Mouse (Mus musculus) frontal cortex, postnatal 25 days (tissue): Measurements from ENCODE around the gene Gm5617.
"Not testable (repeated sequence)": the region's sequence is repeated elsewhere in the genome, so short reads cannot be mapped to it uniquely, and the experiment has no call there.

ENCODE experiments used
- DNase-seq, 2 experiments: peaks; one replicate each; pipeline ENCODE4 v3.0.0; 2022; ENCODE audit warnings: low spot score in 2 of 2

Gene Gm5617

DNA sequence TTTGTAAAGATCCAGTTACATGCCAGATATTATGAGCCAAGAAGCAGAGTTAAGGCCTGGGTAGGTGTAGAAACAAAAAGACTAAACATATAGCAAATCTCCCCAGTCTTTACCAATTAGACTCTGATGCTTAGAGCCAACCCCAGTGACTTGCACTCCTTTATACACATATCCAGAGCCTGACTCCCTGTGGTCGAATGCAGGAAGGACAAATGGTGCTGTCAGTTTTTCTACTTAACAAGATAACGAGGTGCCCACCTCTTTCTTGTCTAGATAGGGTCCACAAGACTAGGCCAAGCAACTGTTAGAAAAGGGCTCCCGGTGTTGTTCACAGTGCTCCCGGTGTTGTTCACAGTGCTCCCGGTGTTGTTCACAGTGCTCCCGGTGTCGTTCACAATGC lies 6.0 kb downstream of the Gm5617 start:
- no peak for DNase-seq

DNA sequence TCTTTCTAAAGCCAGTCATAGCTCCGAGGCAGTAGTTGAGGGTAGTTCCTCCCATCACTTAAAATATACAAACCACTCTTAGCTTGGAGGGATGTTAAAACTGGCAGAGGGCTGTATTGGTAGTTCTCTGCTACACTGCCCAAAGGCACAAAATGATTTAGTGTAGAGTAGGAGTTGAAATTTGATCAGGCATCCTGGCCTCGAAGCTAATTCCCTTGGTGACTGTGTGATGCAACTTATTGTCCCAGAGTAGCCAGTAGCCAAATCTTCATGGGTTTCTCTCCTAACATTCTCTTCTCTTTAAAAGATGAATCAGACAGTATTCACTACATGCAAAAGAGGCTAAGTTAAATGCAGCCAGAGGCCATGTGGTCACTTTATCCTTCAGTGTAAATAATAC lies 7.8 kb downstream of the Gm5617 start:
- DNase-seq: no peak

DNA sequence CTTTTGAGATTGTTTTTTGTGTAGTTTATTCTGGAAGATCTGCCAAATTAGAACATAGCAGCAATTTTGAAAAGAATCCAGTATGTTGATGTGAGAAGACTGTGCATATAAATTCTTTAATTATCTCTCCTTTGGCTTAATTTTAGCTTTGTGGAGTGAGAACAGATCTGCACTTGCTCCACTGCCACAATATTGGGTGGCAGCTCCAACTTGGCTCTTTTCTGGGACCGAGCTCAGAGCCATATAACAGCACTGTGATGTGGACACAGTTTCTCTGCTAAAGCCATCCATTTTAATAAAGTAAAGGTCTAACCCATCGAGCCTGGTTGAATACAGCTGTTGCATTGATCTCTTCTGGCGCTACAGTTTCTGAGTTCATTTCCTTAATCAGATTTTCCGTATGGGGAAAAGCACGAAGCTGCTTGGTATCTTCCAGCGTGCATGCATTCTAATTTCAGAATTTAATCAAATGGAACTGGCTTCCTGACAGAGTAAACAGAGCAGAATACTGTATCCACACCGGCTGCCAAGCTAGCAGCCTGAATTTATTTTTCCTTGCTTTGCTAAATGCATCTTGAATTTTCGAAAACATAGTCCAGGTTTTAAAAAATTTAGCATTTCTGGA lies 9.6 kb downstream of the Gm5617 start:
- no peak for DNase-seq

DNA sequence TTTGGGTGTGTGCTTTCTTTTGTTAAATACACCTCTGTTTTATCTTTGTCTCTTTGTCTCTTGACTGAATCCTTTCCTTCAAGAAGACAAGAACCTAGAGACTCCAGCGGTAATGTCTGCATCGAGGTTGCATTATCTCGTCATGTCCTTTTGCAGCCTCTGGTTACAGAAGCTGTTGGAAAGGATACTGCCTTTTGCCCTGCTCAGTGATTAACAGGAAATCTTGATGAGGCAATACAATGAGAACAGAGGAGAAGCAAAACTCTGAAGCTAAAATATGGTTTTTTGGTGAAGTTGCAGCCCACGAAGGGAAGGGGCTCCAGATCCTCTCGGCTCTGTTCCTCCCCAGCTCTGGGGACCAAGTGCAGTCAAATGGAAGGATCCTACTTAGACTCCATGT lies 14.9 kb downstream of the Gm5617 start:
- no peak for DNase-seq

DNA sequence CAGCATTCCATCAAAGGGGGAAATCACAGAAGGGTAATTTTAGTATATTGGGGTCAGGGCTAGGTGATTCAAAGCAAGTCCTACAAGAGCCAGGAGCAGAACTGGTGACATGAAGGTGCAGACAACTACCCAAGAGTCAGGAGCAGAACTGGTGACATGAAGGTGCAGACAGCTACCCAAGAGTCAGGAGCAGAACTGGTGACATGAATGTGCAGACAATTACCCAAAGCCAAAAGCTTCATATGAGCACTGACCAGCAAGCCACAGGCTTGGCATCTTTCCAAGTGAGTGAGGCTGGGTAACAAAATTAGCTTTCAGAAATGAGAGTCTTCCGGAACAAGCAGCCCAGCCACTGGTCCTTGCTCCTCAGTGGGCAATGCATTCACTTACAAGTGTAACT lies 20.1 kb downstream of the Gm5617 start:
- no peak for DNase-seq

DNA sequence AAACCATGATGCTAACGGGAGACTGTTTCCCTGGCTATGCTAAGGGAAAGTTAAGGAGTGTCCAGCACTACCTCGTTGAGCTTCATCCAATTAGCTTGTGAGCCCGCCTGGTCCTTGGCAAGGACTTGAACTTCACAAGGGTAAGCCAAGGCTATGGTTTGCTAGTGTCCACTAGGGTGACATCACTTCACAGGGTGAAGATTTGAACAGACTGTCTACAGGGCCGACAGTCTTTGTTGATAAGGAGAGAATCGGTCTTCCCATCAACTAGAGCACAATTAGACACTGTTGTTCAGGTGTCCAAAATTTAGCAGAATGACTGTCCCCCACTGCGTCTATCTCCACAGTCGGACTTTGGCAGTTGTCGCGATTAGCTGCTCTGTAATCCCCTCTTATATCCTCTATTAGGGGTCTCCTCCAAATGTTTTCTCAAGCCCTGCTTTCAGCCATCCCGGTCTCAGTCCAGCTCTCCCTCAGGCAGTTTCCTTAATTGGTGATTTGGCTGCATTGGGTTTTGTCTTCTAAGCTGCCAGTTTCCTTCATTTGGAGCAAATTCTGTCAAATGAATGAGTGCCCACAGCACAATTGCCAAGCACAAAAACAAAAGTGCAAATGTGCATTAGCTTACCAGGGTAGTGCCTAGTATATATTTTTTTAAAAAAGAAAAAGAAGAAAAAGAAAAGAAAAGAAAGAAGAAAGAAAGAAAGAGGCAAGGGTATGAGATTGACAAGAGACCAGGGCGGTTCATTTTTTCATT lies 21.6 kb downstream of the Gm5617 start:
- DNase-seq: no peak

DNA sequence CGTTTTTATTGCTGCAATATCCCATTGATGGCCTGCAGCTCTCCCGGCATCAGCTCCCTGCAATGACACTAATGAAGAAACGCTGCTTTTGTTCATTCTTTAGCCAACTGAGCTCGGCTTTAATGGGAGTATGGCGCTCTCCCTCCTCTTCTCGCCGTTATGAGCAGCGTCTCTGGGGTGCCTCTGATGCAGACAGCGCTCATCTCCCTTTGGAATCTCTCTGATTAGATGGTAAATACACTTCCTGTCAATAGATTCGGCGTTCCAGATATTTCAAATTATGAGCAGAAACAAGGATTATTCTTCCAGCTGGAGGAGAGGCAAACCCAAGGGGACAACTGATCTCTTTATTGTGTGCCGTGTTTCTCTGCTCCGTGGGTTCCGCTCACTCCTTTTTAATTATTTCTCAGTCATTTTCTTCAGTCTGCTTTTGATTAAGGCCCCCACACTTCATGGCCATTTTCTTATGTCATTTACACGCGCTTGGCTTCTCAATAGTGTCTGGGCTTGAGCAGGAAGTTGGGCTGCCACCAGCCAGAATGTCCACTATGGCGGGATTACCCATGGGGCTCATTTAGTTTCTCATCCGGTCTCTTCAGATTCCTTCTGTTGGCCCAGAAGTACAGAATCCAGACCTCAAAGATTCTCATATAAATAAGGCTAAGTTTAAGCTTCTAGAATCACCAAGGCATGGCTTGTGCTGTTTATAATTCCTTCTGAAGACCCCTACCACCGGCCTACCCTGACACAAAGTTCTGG lies 22.3 kb downstream of the Gm5617 start:
- no peak for DNase-seq

DNA sequence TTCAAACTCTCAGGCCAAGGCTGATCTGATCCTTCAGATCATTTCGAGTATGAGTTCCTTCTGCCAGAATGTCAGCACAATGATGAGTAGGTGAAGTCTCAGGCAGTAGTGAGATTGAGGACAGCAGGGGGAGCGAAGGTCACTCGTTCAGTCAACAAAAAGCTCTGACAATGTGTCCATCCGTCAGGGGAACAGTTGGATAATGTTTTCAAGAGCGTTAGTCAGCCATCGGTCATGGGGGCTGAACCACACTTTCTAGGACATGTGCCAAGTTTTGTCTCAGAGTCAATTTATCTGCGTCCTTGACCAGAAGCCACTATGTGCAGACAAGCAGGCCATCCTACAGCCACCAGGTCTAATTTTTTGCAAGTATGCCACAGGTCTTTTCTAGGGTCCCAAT lies 25.2 kb downstream of the Gm5617 start:
- DNase-seq: not testable (repeated sequence)

DNA sequence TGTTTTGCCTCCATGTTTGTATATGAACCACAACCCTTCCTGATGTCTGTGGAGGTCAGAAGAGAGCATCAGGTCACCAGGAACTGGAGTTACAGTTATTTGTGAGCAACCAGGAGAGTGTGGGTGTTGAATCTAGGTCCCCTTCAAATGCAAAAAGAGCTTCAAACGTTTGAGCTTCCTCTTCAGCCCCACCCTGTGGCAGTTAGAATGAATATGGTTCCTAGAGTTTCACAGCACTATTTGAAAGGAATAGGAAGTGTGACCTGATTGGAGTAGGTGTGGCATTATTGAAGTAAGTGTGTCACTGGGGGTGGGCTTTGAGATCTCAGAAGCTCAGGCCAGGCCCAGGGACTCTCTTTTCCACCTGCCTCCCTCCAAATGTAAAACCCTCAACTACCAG lies 30.3 kb downstream of the Gm5617 start:
- DNase-seq: no peak

DNA sequence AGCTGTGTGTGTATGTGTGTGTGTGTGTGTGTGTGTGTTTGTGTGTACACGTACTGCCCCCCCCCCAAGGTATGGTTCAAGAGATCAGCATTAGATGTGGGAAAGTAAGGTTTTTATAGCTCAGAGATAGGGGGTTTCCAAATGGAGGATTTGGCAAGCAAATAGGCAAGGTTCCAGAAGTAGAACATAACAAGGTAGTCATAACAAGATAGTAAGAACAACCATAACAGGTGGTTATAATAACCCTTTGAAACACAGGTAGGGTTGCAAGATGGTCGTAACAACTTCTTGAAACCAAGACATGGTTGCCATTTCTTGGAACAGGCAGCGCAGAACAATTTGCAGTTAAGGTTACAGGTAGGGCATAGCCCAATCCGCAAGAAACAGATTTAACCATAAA lies 31.3 kb downstream of the Gm5617 start:
- DNase-seq: no peak

DNA sequence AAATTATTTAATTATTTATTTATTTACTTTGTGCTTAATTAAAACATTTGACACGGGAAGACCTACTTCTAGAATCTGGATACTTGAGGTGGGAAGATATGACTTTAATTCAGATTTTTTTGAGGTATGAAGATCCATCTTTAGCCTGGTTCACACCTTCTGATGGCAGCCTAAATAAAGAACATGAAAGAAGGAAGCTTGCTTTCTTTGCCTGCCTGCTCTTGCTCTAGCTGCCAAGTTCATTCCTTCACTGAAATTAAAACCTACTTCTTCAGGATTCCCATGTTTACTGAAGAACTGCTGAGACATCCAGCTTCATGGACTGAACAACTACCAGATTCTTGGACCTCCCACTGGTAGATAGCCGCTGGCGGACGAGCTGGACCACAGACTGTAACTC lies 36.1 kb downstream of the Gm5617 start:
- DNase-seq: no peak

DNA sequence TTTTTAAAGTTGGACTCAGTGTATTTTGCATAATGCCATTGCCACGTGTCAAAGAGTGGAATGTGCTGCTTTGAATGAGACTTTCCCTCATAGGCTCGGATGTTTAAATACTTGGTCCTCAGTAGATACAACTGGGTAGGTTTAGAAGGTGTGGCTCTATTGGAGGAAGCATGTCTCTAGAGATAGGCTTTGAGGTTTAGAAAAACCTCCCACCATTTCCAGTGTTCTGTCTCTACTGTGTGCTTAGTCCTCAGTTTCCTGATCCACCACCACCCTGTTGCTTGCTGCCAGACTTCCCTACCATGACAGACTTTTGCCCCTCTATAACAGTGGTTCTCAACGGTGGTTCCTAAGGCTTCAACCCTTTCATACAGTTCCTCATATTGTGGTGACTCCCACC lies 37.0 kb downstream of the Gm5617 start:
- no peak for DNase-seq

DNA sequence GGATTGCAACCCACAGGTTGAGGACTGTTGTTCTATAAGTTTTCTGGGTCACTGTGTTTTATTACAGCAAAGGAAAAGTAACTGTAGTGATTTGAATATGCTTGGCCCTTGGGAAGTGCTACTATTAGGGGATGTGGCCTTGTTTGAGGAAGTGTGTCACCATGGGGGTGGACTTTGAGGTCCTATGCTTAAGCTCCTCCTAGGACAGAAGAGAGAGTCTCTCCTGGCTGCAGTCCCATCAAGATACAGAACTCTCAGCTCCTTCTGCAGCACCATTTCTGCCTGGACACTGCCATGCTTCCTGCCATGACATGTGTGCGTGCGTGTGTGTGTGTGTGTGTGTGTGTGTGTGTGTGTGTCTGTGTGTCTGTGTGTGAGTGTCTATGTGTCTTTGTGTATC lies 37.5 kb downstream of the Gm5617 start:
- DNase-seq: no peak

DNA sequence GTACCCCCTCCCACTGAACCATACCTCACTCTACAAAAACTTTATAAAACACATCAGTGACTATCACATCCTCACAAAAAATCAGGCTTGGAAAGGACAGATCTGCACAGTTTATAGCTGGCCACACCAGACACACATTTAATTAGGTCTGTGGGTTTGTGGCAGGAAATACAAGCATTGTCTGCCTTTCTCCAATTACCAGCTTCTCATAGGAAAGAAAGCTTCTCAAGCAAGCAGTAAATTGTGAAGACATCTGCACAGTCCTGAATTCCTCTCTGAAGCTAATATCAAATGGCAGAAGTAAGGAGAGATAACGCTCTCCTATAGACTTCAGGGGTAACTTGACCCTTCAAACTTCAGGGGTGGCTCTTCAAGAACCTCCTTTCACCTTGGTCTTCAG lies 41.2 kb downstream of the Gm5617 start:
- DNase-seq: no peak

DNA sequence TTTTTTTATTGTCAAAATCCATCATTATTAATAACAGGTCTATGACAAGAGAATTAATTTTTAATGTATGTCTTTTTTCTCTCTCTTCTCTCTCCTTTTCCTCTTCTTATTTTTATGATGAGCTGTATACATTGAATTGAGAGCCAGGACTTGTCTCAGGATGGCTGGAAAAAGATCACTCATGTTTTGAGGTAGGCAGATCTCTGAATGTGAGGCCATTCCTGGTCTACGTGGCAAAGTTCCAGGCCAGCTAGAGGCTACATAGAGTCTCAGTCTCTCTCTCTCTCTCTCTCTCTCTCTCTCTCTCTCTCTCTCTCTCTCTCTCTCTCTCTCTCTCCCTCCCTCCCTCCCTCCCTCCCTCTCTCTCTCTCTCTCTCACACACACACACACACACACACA lies 42.4 kb downstream of the Gm5617 start:
- not testable (repeated sequence) for DNase-seq

DNA sequence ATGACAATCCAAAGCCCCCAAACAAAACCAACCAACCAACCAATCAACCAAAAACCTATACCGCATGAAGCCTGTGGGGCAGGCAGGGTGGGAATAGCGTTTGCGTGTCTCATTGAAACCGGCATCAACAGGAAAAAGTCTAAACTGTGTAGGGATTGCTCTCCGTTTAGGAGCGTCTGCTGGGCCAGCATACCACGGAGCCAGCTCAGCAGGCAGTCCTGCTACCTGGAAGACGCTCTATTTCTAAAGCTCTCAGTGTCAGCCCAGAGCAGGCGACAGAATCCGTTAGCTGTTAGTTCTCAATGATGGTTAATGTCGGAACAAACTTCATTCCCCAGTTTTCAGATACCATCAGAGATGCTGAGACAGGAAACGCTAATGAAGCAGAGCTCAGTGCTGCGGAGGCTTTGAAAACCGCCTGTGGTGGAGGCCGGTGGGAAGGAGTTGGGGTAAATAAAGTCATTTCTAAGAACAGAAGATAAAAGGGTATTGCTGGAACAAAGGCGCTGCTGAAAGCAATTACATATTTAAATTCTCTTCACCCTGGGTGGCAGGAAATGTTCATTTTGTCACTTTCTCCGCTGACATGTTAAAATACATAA lies 42.9 kb downstream of the Gm5617 start:
- DNase-seq: no peak

DNA sequence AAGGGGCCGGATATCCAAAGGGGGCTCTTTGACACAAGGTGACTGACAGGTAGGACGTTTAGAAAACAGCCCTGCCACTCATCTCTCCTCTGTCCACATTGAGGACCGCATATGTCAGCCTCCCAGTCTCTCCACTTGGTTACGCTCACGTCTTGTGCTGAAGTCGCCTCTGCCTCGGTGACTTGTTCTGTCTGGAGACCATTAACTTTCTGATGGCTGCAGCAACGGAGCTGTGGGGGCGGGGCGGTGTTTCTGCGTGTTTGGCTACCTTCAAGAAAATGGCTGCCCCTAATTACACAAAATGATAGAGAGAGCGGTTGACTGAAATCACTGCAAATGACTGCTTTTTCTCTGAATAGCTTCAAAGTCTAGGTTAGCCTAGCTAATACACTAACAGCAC lies 43.4 kb downstream of the Gm5617 start:
- no peak for DNase-seq
